Mouse (Mus musculus): ENCODE results near the gene B3gnt9. TPM values are rescaled to one million over a fixed set of nuclear protein-coding genes. Genes with fewer than 3 reads are reported as not detected.

The B3gnt9 gene
- 4.9 TPM for polyA plus RNA-seq (2015; fragmentation: Illumina TruSeq; extraction: RNeasy Lipid Tissue Mini Kit (QIAGEN cat#74804); ENCODE audit: insufficient read depth, low replicate concordance)

GRCm38 (mm10) chr8:105254966-105255350 lies at the start of gene B3gnt9:
B3gnt9 (minus strand) TSS chr8:105255153.

DNA sequence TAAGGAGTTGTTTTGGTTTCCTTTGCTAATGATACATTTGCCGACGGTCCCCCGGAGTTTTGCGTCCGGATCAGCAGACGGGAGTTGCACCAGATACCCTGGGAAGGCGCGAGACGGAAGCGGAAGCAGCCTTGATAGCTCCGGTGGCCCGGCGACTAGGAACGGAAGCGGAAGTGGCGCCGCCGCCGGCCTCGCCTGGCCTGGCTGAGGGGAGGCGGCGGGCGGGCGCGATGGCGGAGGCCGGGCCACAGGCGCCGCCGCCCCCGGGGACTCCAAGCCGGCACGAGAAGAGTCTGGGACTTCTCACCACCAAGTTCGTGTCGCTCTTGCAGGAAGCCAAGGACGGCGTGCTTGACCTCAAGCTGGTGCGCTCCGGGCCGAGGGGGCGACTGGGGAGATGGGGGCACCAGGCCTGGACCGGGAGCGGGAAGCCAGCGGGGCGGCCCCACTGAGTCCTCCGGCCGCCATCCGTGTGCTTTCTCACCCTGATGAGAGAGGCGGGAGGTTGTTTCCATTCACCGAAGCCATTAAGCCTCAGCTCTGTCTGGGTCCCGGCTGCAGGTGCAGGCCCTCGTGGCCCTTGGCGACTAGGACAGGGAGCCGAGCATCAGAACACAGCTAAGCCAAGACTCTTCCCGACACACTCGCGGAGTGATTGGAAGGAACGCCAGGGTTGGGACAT lies 42.7 kb upstream of the B3gnt9 start, which contains the start of gene E2f4:
E2f4 (plus strand) TSS at position 153 of the 682 bp plus-strand sequence.

GRCm38 (mm10) chr8:105295895-105296573 lies 41.1 kb upstream of the B3gnt9 start, which contains the start of gene Exoc3l:
Exoc3l (minus strand) TSS chr8:105296101.

DNA sequence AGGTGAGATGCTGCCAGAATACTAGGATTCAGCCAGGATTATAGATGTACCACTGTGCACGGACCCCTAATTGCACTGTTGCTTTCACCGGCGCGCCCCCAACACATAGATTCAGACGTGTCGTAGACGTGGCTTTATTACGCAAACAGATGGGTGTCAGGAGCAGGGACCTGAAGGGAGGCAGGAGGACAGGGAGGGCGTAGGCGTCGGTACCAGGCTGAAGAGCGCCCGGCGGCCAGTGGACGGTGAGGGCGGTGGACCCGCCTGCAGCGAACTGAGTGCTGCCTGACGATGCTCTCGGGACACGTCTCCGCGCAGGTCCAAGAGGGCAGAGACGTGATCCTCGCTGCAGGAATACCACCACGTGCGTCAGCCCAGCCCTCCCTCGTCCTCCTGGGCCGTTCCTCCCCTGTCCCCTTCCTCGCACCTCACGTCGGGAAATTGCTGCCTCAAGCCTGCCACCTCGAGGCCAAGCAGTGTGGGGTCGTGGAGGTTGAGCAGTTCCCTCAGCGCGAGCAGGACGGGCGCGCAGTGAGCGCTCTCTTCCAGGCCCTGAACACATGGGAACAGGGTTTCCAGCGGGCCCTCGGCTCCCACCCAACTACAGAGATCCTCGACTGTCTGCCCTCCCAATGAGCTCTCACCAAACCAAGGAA lies 35.0 kb upstream of the B3gnt9 start, which contains the start of gene 4931428F04Rik:
4931428F04Rik (minus strand) TSS at position 60 of the 656 bp plus-strand sequence.

GRCm38 (mm10) chr8:105275840-105276239 lies 20.9 kb upstream of the B3gnt9 start, which contains the start of gene Nol3:
Nol3 (plus strand) TSS chr8:105276140.

DNA sequence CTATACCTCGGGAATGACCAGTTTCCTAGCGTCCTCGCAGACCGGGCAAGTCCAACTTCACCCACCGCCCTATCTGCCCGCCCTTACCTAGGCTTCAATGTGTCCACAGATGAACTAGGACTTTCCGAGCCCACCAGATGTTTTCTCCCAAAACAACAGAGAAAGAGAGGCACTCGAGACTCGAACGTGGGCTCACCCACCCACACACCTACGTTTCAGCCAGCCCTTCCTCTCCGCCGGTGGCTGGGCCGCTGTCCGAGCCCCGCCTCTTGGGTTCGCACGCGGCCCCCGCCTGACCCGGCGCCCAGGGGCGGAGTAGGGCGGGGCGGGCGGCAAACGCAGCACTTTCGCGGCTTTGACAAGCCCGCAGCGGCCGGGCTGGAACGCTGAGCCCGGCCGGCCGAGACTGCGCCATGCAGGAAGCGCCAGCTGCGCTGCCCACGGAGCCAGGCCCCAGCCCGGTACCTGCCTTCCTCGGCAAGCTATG lies 14.6 kb upstream of the B3gnt9 start, which contains the start of gene Hsf4:
Hsf4 (plus strand) TSS at position 341 of the 487 bp plus-strand sequence.

GRCm38 (mm10) chr8:105264024-105264982 lies 9.3 kb upstream of the B3gnt9 start, which contains the start of the genes Tradd and Fbxl8:
Tradd (minus strand) TSS chr8:105264609.
Fbxl8 (plus strand) TSS chr8:105264648.

DNA sequence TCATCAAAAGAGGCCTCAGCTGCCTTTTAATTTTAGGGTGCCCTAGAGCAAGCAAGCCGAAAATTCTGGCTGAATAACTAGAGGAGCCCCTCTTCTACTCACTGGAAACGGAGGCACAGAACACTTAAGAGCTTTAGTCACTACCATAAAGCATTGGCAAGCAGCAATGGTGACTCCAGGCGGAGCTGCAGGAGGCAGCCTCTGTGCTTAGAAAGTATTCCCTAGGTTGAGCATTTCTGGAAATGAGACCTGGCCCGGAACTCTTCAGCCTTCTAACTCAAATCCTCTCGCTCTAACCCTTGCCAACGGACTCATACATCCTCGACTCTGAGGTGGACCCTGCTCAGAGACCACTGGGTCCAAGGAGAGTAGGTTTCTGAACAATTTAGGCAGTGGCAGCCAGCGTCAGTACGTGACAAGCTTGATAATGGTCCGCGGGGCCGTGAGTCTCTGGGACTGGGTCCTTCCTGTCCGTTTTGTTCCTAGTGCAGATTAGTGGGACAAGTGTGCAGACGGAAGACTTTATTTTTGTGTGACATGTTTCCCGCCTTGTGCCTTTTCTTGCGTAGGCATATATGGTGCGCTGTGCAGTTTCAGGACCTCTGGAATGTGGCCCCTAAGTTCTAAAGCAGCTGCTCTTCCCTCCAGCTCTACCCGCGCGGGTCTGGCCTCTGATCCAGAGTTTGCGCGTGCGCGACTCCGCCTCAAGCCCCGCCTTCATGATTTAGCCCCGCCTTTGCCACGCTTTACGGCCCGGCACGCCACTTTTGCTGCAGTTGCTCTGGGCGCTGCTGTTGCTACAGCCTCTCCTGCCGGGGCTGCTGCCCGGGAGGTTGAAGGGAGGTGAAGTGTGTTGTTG lies 30.3 kb downstream of the B3gnt9 start, which contains the start of gene D230025D16Rik:
D230025D16Rik (plus strand) TSS at position 733 of the 859 bp plus-strand sequence.

Other genes starting within 250 kb of the B3gnt9 start
- gene Ces3a, start 206.6 kb downstream of the B3gnt9 start, polyA plus RNA-seq (2015; fragmentation: Illumina TruSeq; extraction: RNeasy Lipid Tissue Mini Kit (QIAGEN cat#74804); ENCODE audit: insufficient read depth, low replicate concordance), result not detected
- not detected for gene Ces3b, start 171.4 kb downstream of the B3gnt9 start, polyA plus RNA-seq (2015; fragmentation: Illumina TruSeq; extraction: RNeasy Lipid Tissue Mini Kit (QIAGEN cat#74804); ENCODE audit: insufficient read depth, low replicate concordance)
- gene Ces4a, start 123.4 kb downstream of the B3gnt9 start, polyA plus RNA-seq (2015; fragmentation: Illumina TruSeq; extraction: RNeasy Lipid Tissue Mini Kit (QIAGEN cat#74804); ENCODE audit: insufficient read depth, low replicate concordance), result not detected
- gene Cbfb, start 84.5 kb downstream of the B3gnt9 start, polyA plus RNA-seq (2015; fragmentation: Illumina TruSeq; extraction: RNeasy Lipid Tissue Mini Kit (QIAGEN cat#74804); ENCODE audit: insufficient read depth, low replicate concordance), result 149 TPM
- gene D230025D16Rik, start 30.0 kb downstream of the B3gnt9 start, polyA plus RNA-seq (2015; fragmentation: Illumina TruSeq; extraction: RNeasy Lipid Tissue Mini Kit (QIAGEN cat#74804); ENCODE audit: insufficient read depth, low replicate concordance), result 22.6 TPM
- 12.7 TPM for gene Tradd, start 9.5 kb upstream of the B3gnt9 start, polyA plus RNA-seq (2015; fragmentation: Illumina TruSeq; extraction: RNeasy Lipid Tissue Mini Kit (QIAGEN cat#74804); ENCODE audit: insufficient read depth, low replicate concordance)
- gene Fbxl8, start 9.5 kb upstream of the B3gnt9 start, polyA plus RNA-seq (2015; fragmentation: Illumina TruSeq; extraction: RNeasy Lipid Tissue Mini Kit (QIAGEN cat#74804); ENCODE audit: insufficient read depth, low replicate concordance), result 3.3 TPM
- gene Hsf4, start 14.6 kb upstream of the B3gnt9 start, polyA plus RNA-seq (2015; fragmentation: Illumina TruSeq; extraction: RNeasy Lipid Tissue Mini Kit (QIAGEN cat#74804); ENCODE audit: insufficient read depth, low replicate concordance), result 0.29 TPM
- 0.59 TPM for gene Nol3, start 21.0 kb upstream of the B3gnt9 start, polyA plus RNA-seq (2015; fragmentation: Illumina TruSeq; extraction: RNeasy Lipid Tissue Mini Kit (QIAGEN cat#74804); ENCODE audit: insufficient read depth, low replicate concordance)
- 4.4 TPM for gene 4931428F04Rik, start 34.7 kb upstream of the B3gnt9 start, polyA plus RNA-seq (2015; fragmentation: Illumina TruSeq; extraction: RNeasy Lipid Tissue Mini Kit (QIAGEN cat#74804); ENCODE audit: insufficient read depth, low replicate concordance)
- 7.8 TPM for gene Exoc3l, start 40.9 kb upstream of the B3gnt9 start, polyA plus RNA-seq (2015; fragmentation: Illumina TruSeq; extraction: RNeasy Lipid Tissue Mini Kit (QIAGEN cat#74804); ENCODE audit: insufficient read depth, low replicate concordance)
- gene E2f4, start 42.5 kb upstream of the B3gnt9 start, polyA plus RNA-seq (2015; fragmentation: Illumina TruSeq; extraction: RNeasy Lipid Tissue Mini Kit (QIAGEN cat#74804); ENCODE audit: insufficient read depth, low replicate concordance), result 61.9 TPM
- gene Elmo3, start 50.4 kb upstream of the B3gnt9 start, polyA plus RNA-seq (2015; fragmentation: Illumina TruSeq; extraction: RNeasy Lipid Tissue Mini Kit (QIAGEN cat#74804); ENCODE audit: insufficient read depth, low replicate concordance), result 2.7 TPM
- 0.98 TPM for gene Lrrc29, start 71.1 kb upstream of the B3gnt9 start, polyA plus RNA-seq (2015; fragmentation: Illumina TruSeq; extraction: RNeasy Lipid Tissue Mini Kit (QIAGEN cat#74804); ENCODE audit: insufficient read depth, low replicate concordance)
- gene Tmem208, start 71.2 kb upstream of the B3gnt9 start, polyA plus RNA-seq (2015; fragmentation: Illumina TruSeq; extraction: RNeasy Lipid Tissue Mini Kit (QIAGEN cat#74804); ENCODE audit: insufficient read depth, low replicate concordance), result 42.6 TPM
- 19.5 TPM for gene Fhod1, start 92.8 kb upstream of the B3gnt9 start, polyA plus RNA-seq (2015; fragmentation: Illumina TruSeq; extraction: RNeasy Lipid Tissue Mini Kit (QIAGEN cat#74804); ENCODE audit: insufficient read depth, low replicate concordance)
- gene Slc9a5, start 93.7 kb upstream of the B3gnt9 start, polyA plus RNA-seq (2015; fragmentation: Illumina TruSeq; extraction: RNeasy Lipid Tissue Mini Kit (QIAGEN cat#74804); ENCODE audit: insufficient read depth, low replicate concordance), result 1.6 TPM
- gene Plekhg4, start 118.1 kb upstream of the B3gnt9 start, polyA plus RNA-seq (2015; fragmentation: Illumina TruSeq; extraction: RNeasy Lipid Tissue Mini Kit (QIAGEN cat#74804); ENCODE audit: insufficient read depth, low replicate concordance), result 0.21 TPM
- gene Kctd19, start 158.3 kb upstream of the B3gnt9 start, polyA plus RNA-seq (2015; fragmentation: Illumina TruSeq; extraction: RNeasy Lipid Tissue Mini Kit (QIAGEN cat#74804); ENCODE audit: insufficient read depth, low replicate concordance), result 0.73 TPM
- gene Lrrc36, start 158.4 kb upstream of the B3gnt9 start, polyA plus RNA-seq (2015; fragmentation: Illumina TruSeq; extraction: RNeasy Lipid Tissue Mini Kit (QIAGEN cat#74804); ENCODE audit: insufficient read depth, low replicate concordance), result not detected
- gene Tppp3, start 216.4 kb upstream of the B3gnt9 start, polyA plus RNA-seq (2015; fragmentation: Illumina TruSeq; extraction: RNeasy Lipid Tissue Mini Kit (QIAGEN cat#74804); ENCODE audit: insufficient read depth, low replicate concordance), result 1.5 TPM
- gene Zdhhc1, start 241.7 kb upstream of the B3gnt9 start, polyA plus RNA-seq (2015; fragmentation: Illumina TruSeq; extraction: RNeasy Lipid Tissue Mini Kit (QIAGEN cat#74804); ENCODE audit: insufficient read depth, low replicate concordance), result 5.3 TPM